Mouse (Mus musculus) myocyte (in vitro differentiated cells): ENCODE measurements around the gene Matn4.

Source experiments
- CEBPB ChIP-seq: IDR thresholded peaks from 2 replicates; pipeline ENCODE4 v1.6.1; 2011; ENCODE audit warnings: mild to moderate bottlenecking, moderate library complexity; ENCODE audit not compliant: poor library complexity, insufficient read depth, severe bottlenecking
- MAX ChIP-seq: IDR thresholded peaks from one replicate; pipeline ENCODE4 v1.6.1; 2011; ENCODE audit warnings: low read depth, mild to moderate bottlenecking, control low read depth
- POLR2A ChIP-seq: IDR thresholded peaks from one replicate; pipeline ENCODE4 v1.6.1; 2011; ENCODE audit warnings: low read depth, mild to moderate bottlenecking, control low read depth, moderate library complexity; ENCODE audit not compliant: insufficient read length
- TCF12 ChIP-seq: IDR thresholded peaks from one replicate; pipeline ENCODE4 v1.6.1; 2011; ENCODE audit warnings: mild to moderate bottlenecking, control low read depth; ENCODE audit not compliant: poor library complexity, insufficient read depth, severe bottlenecking
- TCF3 ChIP-seq: IDR thresholded peaks from one replicate; pipeline ENCODE4 v1.6.1; 2011; ENCODE audit warnings: low read depth, control low read depth; ENCODE audit not compliant: insufficient read length
- USF1 ChIP-seq: IDR thresholded peaks from one replicate; pipeline ENCODE4 v1.6.1; 2011; ENCODE audit warnings: low read depth, mild to moderate bottlenecking, control low read depth, moderate library complexity

DNA sequence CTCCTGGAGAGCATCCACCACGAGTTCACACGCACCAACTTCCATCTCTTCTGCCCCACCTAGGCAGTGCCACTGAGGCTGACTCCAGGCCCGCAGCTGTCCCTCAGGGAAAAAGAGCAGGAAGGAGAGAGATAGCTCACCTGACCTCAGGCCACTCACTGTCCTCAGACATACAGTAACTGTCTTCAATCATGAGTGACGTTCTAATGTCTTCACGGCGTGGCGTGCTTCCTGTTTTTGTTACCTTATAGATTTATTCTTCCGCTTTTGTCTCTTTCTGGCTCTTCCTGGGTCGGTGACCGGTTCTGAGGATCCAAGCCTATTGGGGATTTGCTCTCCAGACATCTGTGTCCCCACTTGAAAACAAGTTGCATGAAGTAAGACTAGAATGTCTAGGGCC lies 9.6 kb upstream of the Matn4 start:
- TF ChIP-seq POLR2A (no peak), MAX (no peak), TCF12 (no peak), CEBPB (no peak), USF1 (no peak), TCF3 (no peak)
